Mouse (Mus musculus) liver, embryonic 13.5 days (tissue): ENCODE measurements around the gene Gm20481. TPM values are rescaled to one million over a fixed set of nuclear protein-coding genes. Genes with fewer than 3 reads are reported as not detected.
"Not testable (repeated sequence)": the region's sequence is repeated elsewhere in the genome, so short reads cannot be mapped to it uniquely, and the experiment has no call there.

Experiments
- ATAC-seq: fragments of 200-750 bp; cut with Nextera tagmentation; 2 replicates; pipeline ENCODE4 v1.8.0; 2017; ENCODE audit warnings: low read depth, mild to moderate bottlenecking, moderate number of reproducible peaks, moderate library complexity
- DNase-seq: peaks from one replicate; pipeline ENCODE4 v3.0.0; 2022
- H3K27ac ChIP-seq: fragments of 300-500 bp; sonication (generic); 2 replicates; pipeline ENCODE4 v1.5.1; 2015; ENCODE audit warnings: moderate library complexity, mild to moderate bottlenecking, inconsistent platforms
- H3K27me3 ChIP-seq: fragments of 300-500 bp; sonication (generic); 2 replicates; pipeline ENCODE4 v1.6.1; 2015; ENCODE audit warnings: mild to moderate bottlenecking, inconsistent platforms
- H3K36me3 ChIP-seq: fragments of 300-500 bp; sonication (generic); 2 replicates; pipeline ENCODE4 v1.6.1; 2015; ENCODE audit warnings: mild to moderate bottlenecking, inconsistent platforms
- H3K4me1 ChIP-seq: fragments of 300-500 bp; sonication (generic); replicated peaks from 2 replicates; pipeline ENCODE4 v1.6.1; 2015; ENCODE audit warnings: inconsistent platforms
- H3K4me2 ChIP-seq: fragments of 300-500 bp; sonication (generic); 2 replicates; pipeline ENCODE4 v1.6.1; 2015; ENCODE audit warnings: inconsistent platforms, mild to moderate bottlenecking, moderate library complexity
- H3K4me3 ChIP-seq: fragments of 300-500 bp; sonication (generic); replicated peaks from 2 replicates; pipeline ENCODE4 v1.5.1; 2015; ENCODE audit warnings: mild to moderate bottlenecking, inconsistent platforms
- H3K9ac ChIP-seq: fragments of 300-500 bp; sonication (generic); 2 replicates; pipeline ENCODE4 v1.6.1; 2015; ENCODE audit warnings: mild to moderate bottlenecking, inconsistent platforms
- H3K9me3 ChIP-seq: fragments of 300-500 bp; sonication (generic); replicated peaks from 2 replicates; pipeline ENCODE4 v1.6.1; 2016; ENCODE audit warnings: inconsistent platforms
- WGBS: fragments of 180-500 bp; shearing (Covaris S2); methylation state at CpG from one replicate; pipeline ENCODE4 v1.1.7; 2015; ENCODE audit not compliant: insufficient replicate concordance; 5-methylcytosine and 5-hydroxymethylcytosine counted together
- polyA plus RNA-seq: library from polyadenylated mRNA; unstranded; fragments of >200 nt; fragmentation: Nextera tagmentation; extraction: Ambion mirVana; gene quantifications from 2 replicates; pipeline ENCODE4 v1.2.1, GENCODE M21; 2015

The Gm20481 gene
- polyA plus RNA-seq, 1 experiment from 2014 or later, result not detected

DNA sequence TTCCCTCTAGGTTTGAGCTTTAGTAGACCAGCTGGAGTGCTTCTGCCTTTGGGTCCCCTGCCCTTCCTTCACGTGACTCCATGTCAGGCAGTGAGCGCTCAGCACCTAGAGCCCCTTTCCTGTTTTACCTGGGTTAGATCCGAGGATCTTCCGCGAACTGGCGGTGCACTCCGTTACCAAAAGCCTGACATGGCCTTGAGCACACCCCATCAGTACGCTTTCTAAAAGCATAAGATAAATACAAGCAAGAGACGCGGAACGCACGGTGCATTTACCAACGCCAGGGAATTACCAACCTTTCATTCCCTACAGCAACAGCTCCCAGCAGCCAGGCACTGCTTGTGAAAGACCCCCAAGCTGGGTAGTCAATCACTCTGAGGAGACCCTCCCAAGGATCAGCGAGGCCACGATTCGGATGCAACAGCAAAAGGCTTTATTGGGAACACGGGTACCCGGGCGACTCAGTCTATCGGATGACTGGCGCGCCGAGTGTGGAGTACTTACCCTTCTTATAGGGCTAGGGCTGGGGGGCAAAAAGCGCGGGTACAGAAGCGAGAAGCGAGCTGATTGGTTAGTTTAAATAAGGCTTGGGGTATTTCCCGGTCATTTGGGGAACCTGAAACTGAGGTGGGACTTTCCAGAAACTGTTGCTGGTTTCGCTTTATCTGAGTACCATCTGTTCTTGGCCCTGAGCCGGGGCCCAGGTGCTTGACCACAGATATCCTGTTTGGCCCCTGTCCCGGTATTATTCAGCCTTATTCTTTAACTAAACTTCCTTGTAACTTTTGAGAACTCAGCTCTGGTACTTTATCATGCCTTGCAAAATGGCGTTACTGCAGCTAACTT lies 30.4 kb downstream of the Gm20481 start:
- not testable (repeated sequence) for H3K9me3 ChIP-seq, H3K27me3 ChIP-seq
- peak overlapping the region; percentile 79 for H3K4me3 ChIP-seq
- H3K27ac ChIP-seq, result peak overlapping the region; percentile 97
- peak; percentile 24 for ATAC-seq
- peaks cover 51% of the 10 kb centered on the region for H3K36me3 ChIP-seq
- 5% methylated on average over 31 of the region's 32 CpGs for WGBS
- peak; percentile 73 for DNase-seq
- peak overlapping the region; percentile 85 for H3K4me2 ChIP-seq
- H3K9ac ChIP-seq, result peak overlapping the region; percentile 91
- H3K4me1 ChIP-seq, result peaks cover 76% of the 10 kb centered on the region

GRCm38 (mm10) chr17:35000717-35001451 lies 31.2 kb downstream of the Gm20481 start, which contains the start of gene Vars:
Gene Vars, plus strand, starts transcription at chr17:35000987.
- DNase-seq (peak; percentile 84), ATAC-seq (peak; percentile 75)
- Histone ChIP-seq H3K4me3 (peak within 1 kb of the TSS; percentile 79), H3K4me2 (peak within 1 kb of the TSS; percentile 85), H3K9ac (peak within 1 kb of the TSS; percentile 91), H3K36me3 (peaks cover 54% of the 10 kb centered on the region), H3K4me1 (peaks cover 71% of the 10 kb centered on the region), H3K27me3 (no peaks in the 10 kb centered on the region), H3K9me3 (no peaks in the 10 kb centered on the region), H3K27ac (peak within 1 kb of the TSS; percentile 97)
- WGBS, result under 1% methylated on average over 83 of the region's 83 CpGs

- DNase-seq, result no peak
- under 1% methylated on average over 35 of the region's 35 CpGs for WGBS
- Histone ChIP-seq H3K36me3 (peaks cover 55% of the 10 kb centered on the region), H3K4me1 (peaks cover 66% of the 10 kb centered on the region), H3K27me3 (no peaks in the 10 kb centered on the region), H3K4me3 (peak overlapping the region; percentile 79), H3K27ac (peak overlapping the region; percentile 97), H3K9ac (peak overlapping the region; percentile 91), H3K4me2 (peak overlapping the region; percentile 85), H3K9me3 (no peaks in the 10 kb centered on the region)
- ATAC-seq, result peak; percentile 19
These were observed 31.9 kb downstream of the Gm20481 start for GRCm38 (mm10) chr17:35001452-35002152.

GRCm38 (mm10) chr17:35002153-35002865 lies 32.6 kb downstream of the Gm20481 start:
- peak; percentile 56 for DNase-seq
- H3K4me1 ChIP-seq, result peaks cover 58% of the 10 kb centered on the region
- H3K4me3 ChIP-seq, result peak overlapping the region; percentile 79
- peak; percentile 44 for ATAC-seq
- H3K9ac ChIP-seq, result peak overlapping the region; percentile 91
- 2% methylated on average over 12 of the region's 12 CpGs for WGBS
- peak overlapping the region; percentile 97 for H3K27ac ChIP-seq
- H3K9me3 ChIP-seq, result no peaks in the 10 kb centered on the region
- H3K27me3 ChIP-seq, result no peaks in the 10 kb centered on the region
- H3K36me3 ChIP-seq, result peaks cover 55% of the 10 kb centered on the region
- peak overlapping the region; percentile 85 for H3K4me2 ChIP-seq

DNA sequence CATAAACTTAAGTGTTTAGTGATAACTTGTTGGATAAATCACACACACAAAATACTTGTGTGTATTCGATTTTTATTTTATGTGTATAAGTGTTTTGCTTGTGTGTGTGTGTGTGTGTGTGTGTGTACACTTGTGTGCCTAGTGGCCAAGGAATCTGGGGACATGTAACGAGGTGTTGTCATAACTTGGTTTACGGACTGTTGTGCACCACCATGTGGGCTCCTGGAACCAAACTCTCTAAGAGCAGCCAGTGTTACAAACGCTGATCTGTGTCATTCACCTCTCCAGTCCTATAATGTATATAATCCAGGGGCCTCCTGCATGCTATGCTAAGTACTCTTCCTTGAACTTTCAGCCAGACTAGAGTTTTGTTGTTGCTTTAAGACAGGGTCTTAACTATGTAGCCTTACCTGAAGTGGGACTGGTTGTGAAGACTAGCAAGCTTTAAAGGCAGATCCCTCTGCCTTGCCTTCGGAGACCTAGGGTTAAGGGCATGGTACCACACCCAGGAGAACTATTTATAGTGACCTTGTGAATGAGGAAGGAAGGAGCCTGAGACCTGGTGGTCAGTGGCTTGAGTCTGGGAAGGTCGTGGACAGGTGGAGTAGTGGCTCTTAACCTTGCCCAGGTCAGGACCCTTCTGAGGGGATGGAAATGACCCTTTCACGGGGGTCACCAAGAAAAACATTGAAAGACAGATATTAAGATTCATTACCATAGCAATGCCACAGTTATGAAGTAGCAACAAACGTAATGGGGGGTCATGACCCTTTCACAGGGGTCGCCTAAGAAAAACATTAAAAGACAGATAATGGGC lies 33.5 kb downstream of the Gm20481 start:
- Histone ChIP-seq H3K27ac (peak overlapping the region; percentile 97), H3K4me1 (peaks cover 49% of the 10 kb centered on the region), H3K9me3 (no peaks in the 10 kb centered on the region), H3K36me3 (peaks cover 55% of the 10 kb centered on the region), H3K4me2 (peak overlapping the region; percentile 85), H3K27me3 (no peaks in the 10 kb centered on the region), H3K4me3 (peak overlapping the region; percentile 79), H3K9ac (peak overlapping the region; percentile 91)
- WGBS, result 40% methylated on average over 9 of the region's 9 CpGs
- ATAC-seq (no peak), DNase-seq (no peak)

DNA sequence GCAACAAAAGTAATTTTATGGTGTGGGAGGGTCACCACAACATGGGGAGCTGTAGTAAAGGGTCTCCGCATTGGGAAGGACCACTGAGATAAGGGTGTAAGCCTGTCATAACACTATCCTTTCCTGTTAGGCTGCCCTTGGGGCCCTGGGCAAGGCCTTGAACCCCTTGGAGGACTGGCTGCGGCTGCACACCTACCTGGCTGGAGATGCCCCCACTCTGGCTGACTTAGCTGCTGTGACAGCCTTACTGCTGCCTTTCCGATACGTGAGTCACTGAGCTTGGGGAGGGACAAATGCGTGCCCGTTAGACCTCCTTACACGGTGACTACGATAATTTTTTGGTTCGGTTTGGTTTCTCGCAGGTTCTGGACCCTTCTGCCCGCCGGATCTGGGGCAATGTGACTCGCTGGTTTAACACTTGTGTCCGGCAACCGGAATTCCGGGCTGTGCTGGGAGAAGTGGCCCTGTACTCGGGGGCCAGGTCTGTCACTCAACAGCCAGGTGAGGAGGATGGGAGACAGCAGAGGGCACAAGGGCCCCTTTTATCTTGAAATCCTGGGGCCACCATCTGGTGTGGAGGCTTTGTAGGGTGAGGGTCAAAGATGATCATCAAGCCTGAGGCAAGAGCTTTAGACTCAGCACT lies 34.5 kb downstream of the Gm20481 start:
- peak overlapping the region; percentile 42 for H3K9ac ChIP-seq
- peaks cover 40% of the 10 kb centered on the region for H3K4me1 ChIP-seq
- no peak for DNase-seq
- H3K36me3 ChIP-seq, result peaks cover 55% of the 10 kb centered on the region
- no peaks in the 10 kb centered on the region for H3K9me3 ChIP-seq
- no peak overlapping the region for H3K4me3 ChIP-seq
- ATAC-seq, result no peak
- H3K27me3 ChIP-seq, result no peaks in the 10 kb centered on the region
- 85% methylated on average over 17 of the region's 17 CpGs for WGBS
- peak overlapping the region; percentile 97; the same call in 1 of the 2 replicates for H3K27ac ChIP-seq
- H3K4me2 ChIP-seq, result peak overlapping the region; percentile 85

DNA sequence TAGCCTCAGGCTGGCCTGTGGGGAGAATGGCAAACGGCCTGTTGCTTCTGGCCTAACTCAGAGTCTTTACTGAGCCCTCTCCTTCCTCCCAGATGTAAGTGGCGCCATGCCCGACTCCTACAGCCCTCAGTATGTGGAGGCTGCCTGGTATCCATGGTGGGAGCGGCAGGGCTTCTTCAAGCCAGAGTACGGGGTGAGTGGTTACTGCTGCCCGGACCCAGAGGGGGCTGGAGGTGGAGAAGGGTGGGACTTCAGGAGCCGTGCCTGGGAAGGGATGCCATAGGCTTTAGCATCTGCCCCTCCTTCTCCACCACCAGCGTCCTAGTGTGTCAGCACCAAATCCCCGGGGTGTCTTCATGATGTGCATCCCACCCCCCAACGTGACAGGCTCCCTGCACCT lies 35.4 kb downstream of the Gm20481 start:
- H3K4me3 ChIP-seq, result no peak overlapping the region
- H3K9ac ChIP-seq, result no peak overlapping the region
- DNase-seq (no peak), ATAC-seq (no peak)
- peak overlapping the region; percentile 53; the same call in 1 of the 2 replicates for H3K27ac ChIP-seq
- H3K9me3 ChIP-seq, result no peaks in the 10 kb centered on the region
- H3K4me1 ChIP-seq, result peaks cover 30% of the 10 kb centered on the region
- no peaks in the 10 kb centered on the region for H3K27me3 ChIP-seq
- WGBS, result 91% methylated on average over 10 of the region's 10 CpGs
- no peak overlapping the region for H3K4me2 ChIP-seq
- peaks cover 62% of the 10 kb centered on the region for H3K36me3 ChIP-seq

DNA sequence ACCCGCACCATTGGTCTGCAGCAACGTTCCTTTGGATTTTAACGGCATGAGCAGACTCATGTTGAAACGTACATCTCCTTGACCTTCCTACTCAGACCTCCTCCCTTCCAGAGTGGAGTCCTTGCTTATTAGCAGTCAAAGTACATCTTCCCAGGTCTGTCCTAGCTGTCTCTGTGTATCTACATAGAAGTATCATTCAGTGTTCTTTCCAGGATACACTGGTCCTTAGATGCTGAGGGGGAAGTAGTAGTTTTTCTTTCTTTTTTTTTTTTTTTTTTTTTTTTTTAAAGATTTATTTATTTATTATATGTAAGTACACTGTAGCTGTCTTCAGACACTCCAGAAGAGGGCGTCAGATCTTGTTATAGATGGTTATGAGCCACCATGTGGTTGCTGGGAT lies 36.2 kb downstream of the Gm20481 start:
- 83% methylated on average over 4 of the region's 5 CpGs for WGBS
- peaks cover 30% of the 10 kb centered on the region for H3K4me1 ChIP-seq
- not testable (repeated sequence) for H3K27ac ChIP-seq, H3K4me2 ChIP-seq, DNase-seq, H3K9me3 ChIP-seq, H3K27me3 ChIP-seq, H3K4me3 ChIP-seq, H3K9ac ChIP-seq, ATAC-seq
- H3K36me3 ChIP-seq, result peaks cover 69% of the 10 kb centered on the region

DNA sequence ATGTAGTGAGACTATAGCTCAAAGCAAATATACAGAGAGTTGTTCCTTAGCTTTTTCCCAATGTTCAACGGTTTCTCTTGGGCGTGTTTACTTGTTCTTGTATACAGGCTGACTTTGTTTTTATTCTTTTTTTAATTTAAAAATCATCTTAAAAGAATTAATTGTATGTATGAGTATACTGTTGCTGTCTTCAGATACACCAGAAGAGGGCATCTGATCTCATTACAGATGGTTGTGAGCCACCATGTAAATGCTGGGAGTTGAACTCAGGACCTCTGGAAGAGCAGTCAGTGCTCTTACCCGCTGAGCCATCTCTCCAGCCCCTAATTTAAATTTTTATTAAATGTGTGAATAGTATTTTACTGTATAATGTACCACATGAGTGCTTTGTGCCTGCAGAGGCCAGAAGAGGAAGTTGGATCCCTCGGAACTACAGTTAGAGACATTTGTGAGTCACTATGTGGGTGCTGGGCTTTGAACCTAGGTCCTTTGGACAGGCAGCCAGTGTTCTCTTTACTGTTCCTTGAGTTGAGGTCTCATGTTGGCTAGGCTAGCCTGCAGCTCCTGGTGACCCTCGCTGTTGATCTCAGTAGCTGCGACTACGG lies 37.8 kb downstream of the Gm20481 start:
- Histone ChIP-seq H3K27ac (no peak overlapping the region), H3K9ac (no peak overlapping the region), H3K4me1 (peaks cover 26% of the 10 kb centered on the region), H3K9me3 (no peaks in the 10 kb centered on the region), H3K4me3 (no peak overlapping the region), H3K4me2 (no peak overlapping the region), H3K36me3 (peaks cover 85% of the 10 kb centered on the region), H3K27me3 (no peaks in the 10 kb centered on the region)
- ATAC-seq (no peak), DNase-seq (no peak)
- WGBS, result 90% methylated on average over 7 of the region's 7 CpGs
